Mouse (Mus musculus) ovary, postnatal 10 days (tissue): ENCODE measurements around the gene Igfbp7.

ENCODE experiments used
- DNase-seq: peaks from one replicate; pipeline ENCODE4 v3.0.0; 2022; ENCODE audit warnings: low spot score

The Igfbp7 gene

DNA sequence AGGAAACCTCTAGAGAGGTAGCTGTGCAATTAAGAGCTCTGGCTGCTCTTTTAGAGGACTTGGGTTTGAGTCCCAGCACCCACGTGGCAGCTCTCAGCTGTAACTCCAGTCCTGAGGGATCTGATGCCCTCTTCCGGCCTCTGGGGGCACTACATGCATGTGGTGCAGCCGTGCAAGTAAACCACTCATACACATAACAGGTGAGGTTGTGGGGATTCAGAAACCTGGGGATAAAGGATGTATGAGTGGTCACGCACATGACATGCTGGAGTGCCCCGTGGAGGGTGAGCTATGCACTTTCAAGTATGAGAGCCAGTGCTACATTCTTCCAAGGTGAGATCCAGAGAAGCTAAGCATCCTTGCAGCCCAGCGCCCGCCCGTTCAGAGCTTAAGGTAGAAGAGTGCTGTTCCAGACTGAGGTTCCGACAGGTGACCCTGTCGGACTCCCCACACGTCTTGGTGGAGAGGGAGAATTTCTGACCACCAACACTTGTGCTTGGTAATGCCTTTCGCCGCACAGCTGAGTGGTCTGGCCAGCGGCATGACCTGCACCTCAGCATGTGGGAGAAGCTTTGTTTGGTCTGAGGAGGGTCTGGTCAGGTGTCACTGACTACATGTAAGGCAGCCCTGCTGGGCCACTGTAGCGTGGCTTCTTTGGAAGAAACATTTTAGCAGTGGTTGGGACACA is 57.7 kb downstream of the Igfbp7 start:
- no peak for DNase-seq

DNA sequence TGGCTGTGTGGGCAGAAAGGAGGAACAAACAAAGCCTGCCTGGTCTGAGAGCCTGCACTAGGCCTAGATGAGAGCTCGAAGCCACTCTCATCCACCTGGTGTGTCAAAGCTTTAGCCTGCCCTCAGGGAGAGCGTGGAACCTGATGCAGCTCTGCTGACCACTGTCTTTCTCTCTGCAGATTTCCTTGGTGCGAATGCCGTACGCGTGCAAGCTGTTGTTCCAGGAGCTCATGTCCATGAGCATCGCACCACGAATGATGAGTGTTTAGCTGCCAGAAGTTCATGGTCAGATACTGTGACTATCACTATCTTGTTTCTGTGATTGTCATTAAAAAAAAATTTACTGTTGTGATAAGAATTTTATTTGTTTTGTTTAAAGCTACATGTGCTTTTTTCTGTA is 58.9 kb downstream of the Igfbp7 start:
- no peak for DNase-seq

DNA sequence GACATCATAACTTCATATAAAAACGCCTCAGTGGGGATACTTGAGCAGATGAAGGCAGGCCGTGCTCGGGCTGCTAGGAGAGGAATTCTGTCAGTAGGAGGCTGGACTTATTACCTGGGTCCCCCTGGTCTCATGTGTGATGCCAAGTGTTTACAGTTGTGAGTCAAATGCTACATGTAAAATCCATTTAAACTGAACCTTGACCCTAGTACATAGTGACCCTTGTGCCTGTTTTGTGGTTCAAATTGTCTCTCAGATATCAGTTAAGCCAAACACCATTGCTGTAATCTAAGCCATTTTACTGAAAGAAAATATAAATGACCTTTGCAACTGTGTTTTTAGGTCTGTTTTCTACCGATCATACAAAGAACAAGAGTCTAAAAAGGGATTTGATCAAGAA is 67.8 kb downstream of the Igfbp7 start:
- no peak for DNase-seq

DNA sequence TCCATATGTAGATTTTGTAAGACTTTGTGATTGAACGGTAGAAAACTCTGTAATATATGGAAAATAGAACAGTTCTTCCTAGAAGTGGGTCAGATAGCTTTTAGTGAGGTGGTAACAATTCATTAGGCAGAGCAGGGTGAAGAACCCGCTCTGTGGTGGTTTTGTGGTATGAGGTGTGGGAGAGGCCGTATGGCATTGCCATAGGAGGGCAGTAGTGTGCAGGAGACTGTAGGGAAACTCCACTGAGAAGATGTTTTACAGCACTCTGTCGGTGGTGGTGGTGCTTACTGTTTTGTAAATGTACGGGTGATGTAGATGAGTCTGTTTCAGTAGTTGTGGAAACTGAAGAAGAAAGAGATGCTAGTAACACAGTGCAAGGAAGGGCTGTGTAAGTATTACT is 77.7 kb downstream of the Igfbp7 start:
- DNase-seq: no peak

DNA sequence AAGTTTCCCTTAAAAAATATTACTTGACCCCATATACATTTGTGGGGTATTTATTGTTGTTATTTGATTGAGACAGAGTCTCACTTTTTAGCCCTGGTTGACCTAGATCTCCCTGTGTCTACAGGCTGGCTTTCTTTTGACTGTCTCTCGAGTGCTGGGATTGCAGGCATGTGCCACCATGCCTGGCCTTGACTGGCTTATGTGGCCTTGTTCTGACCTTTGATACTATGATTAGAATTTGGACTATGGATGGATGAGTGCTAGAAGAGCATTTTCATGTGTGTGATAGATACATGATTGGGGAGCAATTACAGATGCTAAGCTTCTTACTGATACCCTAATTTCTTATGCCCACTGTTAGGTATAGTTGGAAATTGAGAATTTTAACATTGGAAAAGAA is 82.9 kb downstream of the Igfbp7 start:
- no peak for DNase-seq

DNA sequence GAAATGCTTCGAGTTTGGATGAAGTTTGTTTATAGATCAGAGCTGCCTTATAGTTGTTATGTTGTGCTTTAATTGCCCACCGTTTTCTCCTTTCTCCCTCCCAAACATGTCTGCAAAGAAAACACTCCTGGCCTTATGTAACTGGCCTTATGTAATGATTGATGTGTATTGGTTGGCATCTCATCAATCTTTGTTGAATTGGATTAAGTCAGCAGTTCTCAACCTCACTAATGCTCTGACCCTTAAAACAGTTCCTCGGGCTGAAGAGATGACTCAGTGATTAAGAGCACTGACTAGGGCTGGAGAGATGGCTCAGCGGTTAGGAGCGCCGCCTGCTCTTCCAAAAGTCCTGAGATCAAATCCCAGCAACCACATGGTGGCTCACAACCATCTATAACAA is 92.9 kb downstream of the Igfbp7 start:
- DNase-seq: no peak

DNA sequence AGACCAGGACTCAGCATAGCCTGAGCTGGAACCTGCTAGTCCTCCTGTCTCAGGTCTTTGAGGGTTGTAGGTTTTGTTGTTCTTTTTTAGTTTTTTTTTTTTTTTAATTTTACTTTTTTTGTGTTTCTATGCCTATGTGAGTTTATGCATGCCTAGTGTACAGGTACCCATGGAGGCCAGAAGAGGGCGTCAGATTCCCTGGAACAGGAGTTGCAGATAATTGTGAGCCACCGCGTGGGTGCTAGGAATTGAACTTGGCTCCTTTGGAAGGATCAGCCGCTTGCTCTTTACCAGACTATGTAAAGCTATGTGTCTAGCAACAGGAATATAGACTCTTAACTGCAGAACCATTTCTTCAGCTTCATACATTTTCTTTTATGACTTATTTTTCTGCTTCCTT is 93.6 kb downstream of the Igfbp7 start:
- no peak for DNase-seq

DNA sequence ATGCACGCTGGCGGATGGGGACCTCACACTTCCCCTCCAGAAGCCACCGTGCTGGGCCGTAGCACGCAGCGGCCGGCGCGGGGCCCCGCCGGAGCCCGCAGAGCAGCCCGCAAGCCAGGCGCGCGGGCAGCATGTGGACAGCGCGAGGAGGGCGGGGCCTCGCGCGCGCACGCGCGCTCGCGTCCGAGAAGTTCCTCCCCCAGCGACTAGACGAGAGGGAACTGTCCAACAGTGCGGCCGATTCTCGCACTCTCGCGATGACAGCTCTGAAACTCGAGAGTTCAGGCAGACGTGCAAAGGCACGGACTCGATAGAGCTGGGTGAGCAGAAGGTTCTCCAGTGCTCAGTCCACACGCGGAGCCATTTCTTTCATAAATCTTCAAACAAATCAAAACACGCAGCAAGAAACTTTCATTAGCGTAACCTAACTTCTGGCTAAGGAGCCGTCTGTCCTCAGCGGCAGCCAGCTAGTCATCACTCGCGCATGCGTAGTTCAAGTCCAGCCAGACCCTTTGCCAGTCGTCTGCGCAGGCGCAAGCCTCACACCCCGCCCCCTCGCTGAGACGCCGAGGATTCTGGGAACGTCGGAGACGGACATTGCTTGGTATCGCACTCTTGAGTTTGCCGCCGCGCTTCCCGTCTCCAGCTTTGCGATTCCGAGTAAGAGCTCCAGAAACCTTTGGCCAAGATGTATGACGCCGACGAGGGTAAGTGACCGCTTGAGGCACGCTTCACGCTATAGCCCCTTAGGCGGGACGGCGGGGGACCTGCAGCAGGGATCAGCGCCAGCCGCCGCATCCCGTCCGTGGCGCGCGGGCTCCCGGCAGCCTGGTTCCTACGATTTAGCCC is 97.7 kb downstream of the Igfbp7 start, which contains the start of the genes Noa1 and Polr2b:
Noa1 (minus strand) TSS at position 161 of the 849 bp plus-strand sequence.
Polr2b (plus strand) TSS at position 224 of the 849 bp plus-strand sequence.
- DNase-seq: peak; percentile 99

DNA sequence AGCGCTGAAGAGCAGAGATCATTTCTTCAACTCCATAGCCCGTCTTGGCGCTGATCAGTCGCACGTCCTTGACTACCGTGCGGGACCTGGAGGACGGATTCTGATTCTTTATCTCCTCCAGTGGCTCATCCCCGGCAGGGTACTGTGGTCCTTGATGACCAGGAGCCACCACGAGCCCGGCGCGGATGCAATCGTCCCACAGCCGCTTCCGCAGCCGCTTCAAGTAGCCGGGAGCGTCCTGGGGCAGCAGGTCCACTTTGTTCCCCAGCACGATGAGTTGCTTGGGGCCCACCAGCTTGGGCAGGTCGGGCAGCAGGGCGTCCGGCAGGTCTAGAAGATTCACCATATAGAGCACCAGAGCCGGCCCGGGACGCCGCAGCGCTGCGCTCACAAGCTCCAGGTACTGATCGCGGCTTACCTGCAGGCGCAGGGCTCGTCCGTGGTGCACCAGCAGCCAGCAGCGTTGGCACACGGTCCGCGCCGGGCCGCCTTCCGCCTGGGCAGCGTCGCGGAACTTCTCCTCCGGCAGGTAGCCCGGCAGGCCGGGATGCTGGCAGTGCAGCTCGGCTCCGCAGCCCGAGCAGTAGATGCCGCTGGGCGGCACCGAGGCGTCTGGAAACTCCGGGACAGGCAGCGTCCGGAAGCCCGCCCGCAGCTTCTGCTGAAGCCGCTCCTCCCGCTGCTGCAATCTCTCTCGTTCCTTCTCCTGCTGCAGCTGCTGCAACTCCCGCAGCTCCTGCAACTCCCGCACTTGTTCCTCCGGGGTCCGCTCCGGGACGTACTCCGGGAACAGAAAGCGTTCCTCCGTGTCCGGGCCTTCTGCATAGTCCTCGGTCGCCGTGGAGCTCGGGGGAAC is 98.6 kb downstream of the Igfbp7 start:
- DNase-seq: peak; percentile 1

DNA sequence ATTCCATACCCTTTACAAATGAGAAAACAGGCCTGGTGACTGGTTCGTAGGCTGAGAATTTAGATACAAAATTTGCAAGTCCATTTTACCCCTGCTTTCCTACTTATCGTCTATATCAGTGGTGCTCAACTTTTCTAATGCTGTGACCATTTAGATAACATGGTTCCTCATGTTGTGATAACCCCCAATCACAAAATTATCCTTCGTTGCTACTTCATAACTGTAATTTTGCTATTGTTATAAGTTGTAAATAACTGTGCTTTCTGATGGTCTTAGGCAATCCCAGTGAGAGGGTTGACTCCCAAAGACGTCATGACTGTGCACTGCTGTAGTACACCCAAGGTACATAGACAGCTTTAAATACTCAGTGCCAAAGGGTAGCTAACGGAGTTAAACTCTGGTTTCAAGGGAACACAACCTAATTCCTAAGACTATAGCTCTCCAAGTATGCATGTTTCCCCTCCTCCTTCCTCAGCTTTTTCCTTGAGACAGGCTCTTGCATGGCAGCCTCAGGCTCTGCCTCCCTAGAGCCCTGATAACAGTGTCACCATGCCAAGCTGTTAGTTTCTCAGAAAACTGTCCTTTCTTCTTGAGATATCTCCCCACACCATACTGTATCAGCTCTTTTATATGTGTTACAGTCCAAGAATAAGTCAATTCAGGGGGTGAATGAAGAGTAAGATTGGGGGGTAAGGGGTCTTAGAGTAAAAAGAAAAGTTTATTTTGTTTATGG is 99.9 kb downstream of the Igfbp7 start:
- no peak for DNase-seq

DNA sequence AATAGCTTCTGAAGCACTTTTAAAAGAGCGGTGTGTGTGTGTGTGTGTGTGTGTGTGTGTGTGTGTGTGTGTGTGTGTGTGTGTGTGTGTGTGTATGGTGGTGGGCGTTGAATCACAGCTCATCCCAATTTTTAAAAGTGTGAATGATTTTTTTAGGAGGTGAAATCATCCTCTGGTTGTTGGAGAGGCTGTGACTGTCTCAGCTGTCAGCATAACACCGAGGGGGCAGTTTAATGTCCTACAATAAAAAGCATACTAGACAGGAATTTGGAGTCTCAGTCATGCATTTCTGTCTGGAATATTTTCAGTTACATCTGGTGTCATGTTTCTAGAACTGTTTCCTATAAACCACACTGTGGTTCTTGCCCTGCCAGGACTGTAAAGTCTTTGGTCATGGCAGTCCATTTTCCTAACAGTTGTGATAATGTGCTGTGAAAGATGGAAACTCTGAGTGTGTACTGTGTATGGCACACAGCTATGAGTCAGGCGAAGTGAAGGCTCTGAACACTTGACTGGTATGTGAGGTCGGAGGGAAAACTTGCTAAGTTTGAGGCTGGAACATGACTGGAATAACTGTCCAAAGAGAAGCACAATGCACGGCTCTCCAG is 106.4 kb downstream of the Igfbp7 start:
- DNase-seq: no peak

DNA sequence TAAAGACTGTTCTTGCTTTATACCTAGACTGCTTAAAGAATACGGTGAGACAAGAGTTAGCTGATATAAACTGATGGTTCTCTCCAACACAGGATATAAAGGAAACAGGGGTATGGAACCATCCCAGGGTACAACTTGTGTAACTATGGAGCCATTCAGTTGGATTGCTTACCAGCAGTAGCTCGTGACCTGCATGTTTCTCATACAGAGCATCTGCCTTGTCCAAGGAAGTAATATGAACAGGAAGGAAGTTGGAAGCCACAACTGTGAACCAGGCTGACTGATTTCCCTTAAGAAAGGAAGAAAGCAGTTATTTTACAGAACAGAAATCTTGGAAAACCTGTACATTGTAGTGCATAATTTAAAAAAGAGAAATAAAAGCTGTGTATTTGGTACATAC is 108.4 kb downstream of the Igfbp7 start:
- DNase-seq: no peak
